Mouse (Mus musculus): ENCODE data around the gene Hhat. TPM values are rescaled to one million over a fixed set of nuclear protein-coding genes. Genes with fewer than 3 reads are reported as not detected.

Hhat gene
- polyA plus RNA-seq, 1 experiment from 2014 or later, result 1.0 TPM

DNA sequence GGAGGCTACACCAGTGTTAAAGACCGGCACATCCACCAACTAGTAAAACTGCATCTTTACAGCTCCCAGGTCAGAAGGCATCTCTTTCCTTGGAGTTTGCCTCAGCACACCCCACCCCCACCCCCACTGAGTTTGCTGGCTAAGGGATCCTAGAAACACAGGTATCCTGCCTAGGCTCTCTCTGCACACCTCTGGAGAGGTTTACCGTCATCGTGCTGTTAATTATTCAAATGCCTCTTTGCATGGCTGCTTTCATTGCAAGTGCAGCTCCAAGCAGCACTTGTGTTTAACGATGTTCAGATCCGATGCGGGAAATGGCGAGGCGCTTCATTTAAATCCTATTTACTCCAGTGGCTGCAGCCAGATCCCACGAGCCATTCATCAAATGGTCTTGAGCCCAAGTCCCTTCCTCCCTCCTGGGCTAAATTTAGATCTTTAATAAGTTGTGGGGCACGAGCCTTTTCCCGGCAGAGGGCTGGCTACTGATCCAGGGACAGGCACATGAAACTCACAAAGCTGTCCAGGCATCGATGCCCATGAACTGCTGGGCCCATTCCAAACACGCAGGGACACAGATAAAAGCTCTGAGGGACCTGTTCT lies 250.1 kb downstream of the Hhat start:
- H3K36me3 ChIP-seq (ENCODE audit: control insufficient read depth, insufficient read depth), result no peaks in the 10 kb centered on the region
- 56% methylated on average over 13 of the region's 13 CpGs for WGBS (ENCODE audit: insufficient replicate concordance)
- ATAC-seq (ENCODE audit: low read depth), result no peak

DNA sequence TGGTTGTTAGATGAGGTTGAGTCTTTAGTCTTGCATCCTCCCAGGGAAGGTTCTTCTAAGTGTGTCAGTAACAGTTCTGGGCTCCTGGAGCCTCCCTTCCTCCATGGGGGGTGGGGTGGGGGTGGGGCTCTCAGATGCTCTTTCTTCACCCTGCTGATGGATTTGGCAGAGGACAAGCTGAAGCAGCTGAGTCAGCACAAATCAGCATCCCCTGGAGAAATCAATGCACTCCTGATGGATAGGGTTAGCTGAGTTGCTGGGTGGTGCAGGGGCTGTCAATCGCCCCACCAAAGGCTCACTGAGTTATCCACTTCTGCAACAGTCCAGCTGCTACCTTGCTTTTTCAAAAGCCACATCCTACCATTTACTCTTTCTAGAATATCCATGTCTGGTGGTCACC lies 251.3 kb downstream of the Hhat start:
- Histone ChIP-seq H3K4me2 (ENCODE audit: low read depth, low read length) (no peak overlapping the region), H3K36me3 (ENCODE audit: control insufficient read depth, insufficient read depth) (no peaks in the 10 kb centered on the region), H3K4me1 (ENCODE audit: control insufficient read depth, low read depth, low read length) (no peaks in the 10 kb centered on the region), H3K27me3 (ENCODE audit: control insufficient read depth, insufficient read depth, low read depth, low read length) (no peaks in the 10 kb centered on the region), H3K27ac (ENCODE audit: low read length) (no peak overlapping the region), H3K4me3 (ENCODE audit: low read depth, low read length) (no peak overlapping the region), H3K9me3 (replicated peaks; ENCODE audit: control insufficient read depth, low read length) (no peaks in the 10 kb centered on the region), H3K9ac (ENCODE audit: low read depth, low read length) (no peak overlapping the region)
- 56% methylated on average over 1 of the region's 1 CpGs for WGBS (ENCODE audit: insufficient replicate concordance)
- ATAC-seq (ENCODE audit: low read depth), result no peak

More for the DNA sequence above, 250.1 kb downstream of the Hhat start:
- Histone ChIP-seq H3K27me3 (ENCODE audit: control insufficient read depth, insufficient read depth, low read depth, low read length) (no peaks in the 10 kb centered on the region), H3K4me1 (ENCODE audit: control insufficient read depth, low read depth, low read length) (no peaks in the 10 kb centered on the region), H3K4me2 (ENCODE audit: low read depth, low read length) (no peak overlapping the region), H3K9me3 (replicated peaks; ENCODE audit: control insufficient read depth, low read length) (no peaks in the 10 kb centered on the region), H3K4me3 (ENCODE audit: low read depth, low read length) (no peak overlapping the region), H3K27ac (ENCODE audit: low read length) (no peak overlapping the region), H3K9ac (ENCODE audit: low read depth, low read length) (no peak overlapping the region)

DNA sequence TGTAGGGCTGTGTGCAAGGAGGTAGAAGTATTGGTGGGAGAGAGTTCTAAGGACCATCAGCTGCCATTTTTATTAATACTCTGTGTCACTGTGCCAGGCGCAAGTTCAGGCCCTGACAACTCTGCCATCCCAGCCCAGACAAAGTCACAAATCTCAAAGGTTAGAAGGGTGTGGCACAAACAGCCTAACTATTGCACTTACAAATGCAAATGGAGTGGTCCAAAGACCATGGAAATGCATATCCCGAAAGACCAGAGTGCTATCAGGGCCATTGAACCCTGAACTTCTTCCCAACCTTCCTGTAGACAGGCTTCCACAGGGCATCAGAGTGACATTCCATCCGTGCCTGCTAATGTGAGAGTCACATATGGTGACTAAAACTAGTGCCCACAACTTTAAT lies 255.7 kb downstream of the Hhat start:
- WGBS (ENCODE audit: insufficient replicate concordance), result 53% methylated on average over 3 of the region's 3 CpGs
- Histone ChIP-seq H3K36me3 (ENCODE audit: control insufficient read depth, insufficient read depth) (no peaks in the 10 kb centered on the region), H3K27ac (ENCODE audit: low read length) (no peak overlapping the region), H3K4me1 (ENCODE audit: control insufficient read depth, low read depth, low read length) (no peaks in the 10 kb centered on the region), H3K9me3 (replicated peaks; ENCODE audit: control insufficient read depth, low read length) (no peaks in the 10 kb centered on the region), H3K9ac (ENCODE audit: low read depth, low read length) (no peak overlapping the region), H3K4me2 (ENCODE audit: low read depth, low read length) (no peak overlapping the region), H3K4me3 (ENCODE audit: low read depth, low read length) (no peak overlapping the region), H3K27me3 (ENCODE audit: control insufficient read depth, insufficient read depth, low read depth, low read length) (no peaks in the 10 kb centered on the region)
- ATAC-seq (ENCODE audit: low read depth), result no peak

DNA sequence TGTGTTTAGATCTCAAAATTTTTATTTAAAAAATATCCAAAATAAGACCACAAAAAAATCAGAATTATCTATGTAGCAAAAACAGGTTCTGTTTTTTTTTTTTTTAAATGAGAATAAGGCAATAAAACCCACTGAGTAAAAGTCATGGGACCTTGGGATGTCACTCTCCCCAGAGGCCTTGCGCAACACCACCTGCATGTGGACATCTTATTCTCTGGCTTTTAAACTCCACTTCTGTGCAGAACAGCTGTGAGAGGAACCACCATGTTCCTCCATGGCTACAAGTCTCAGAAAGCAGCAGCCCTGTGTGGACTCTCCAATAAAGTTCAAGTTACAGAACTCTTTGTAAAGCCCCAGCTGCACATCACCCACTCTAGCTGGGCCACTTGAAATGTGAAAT lies 258.2 kb downstream of the Hhat start:
- 88% methylated on average over 1 of the region's 1 CpGs for WGBS (ENCODE audit: insufficient replicate concordance)
- no peaks in the 10 kb centered on the region for H3K9me3 ChIP-seq (replicated peaks; ENCODE audit: control insufficient read depth, low read length)
- no peak for ATAC-seq (ENCODE audit: low read depth)
- no peaks in the 10 kb centered on the region for H3K27me3 ChIP-seq (ENCODE audit: control insufficient read depth, insufficient read depth, low read depth, low read length)
- H3K27ac ChIP-seq (ENCODE audit: low read length), result no peak overlapping the region
- H3K4me2 ChIP-seq (ENCODE audit: low read depth, low read length), result no peak overlapping the region
- H3K9ac ChIP-seq (ENCODE audit: low read depth, low read length), result no peak overlapping the region
- no peak overlapping the region for H3K4me3 ChIP-seq (ENCODE audit: low read depth, low read length)
- no peaks in the 10 kb centered on the region for H3K36me3 ChIP-seq (ENCODE audit: control insufficient read depth, insufficient read depth)
- no peaks in the 10 kb centered on the region for H3K4me1 ChIP-seq (ENCODE audit: control insufficient read depth, low read depth, low read length)

DNA sequence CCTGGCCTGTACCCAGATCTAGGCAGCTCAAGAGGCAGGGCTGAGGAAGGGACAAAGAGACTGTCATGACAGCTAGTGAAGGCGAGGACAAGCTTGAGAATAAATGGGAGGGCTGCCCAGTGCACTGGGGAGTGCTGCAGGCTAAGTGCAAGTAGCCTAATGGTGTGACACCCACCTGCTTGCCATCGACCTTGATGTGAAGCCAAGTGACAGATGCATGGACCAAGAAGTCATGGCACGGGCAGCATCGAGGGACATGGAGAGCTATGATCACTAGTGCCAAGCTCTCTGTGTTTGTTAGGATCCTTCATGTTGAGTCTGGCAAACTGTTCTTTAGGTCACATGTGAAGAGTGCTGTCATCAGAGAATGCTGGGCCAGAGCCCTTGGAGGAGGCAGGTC lies 267.4 kb downstream of the Hhat start:
- H3K36me3 ChIP-seq (ENCODE audit: control insufficient read depth, insufficient read depth), result no peaks in the 10 kb centered on the region
- H3K9me3 ChIP-seq (replicated peaks; ENCODE audit: control insufficient read depth, low read length), result no peaks in the 10 kb centered on the region
- H3K4me1 ChIP-seq (ENCODE audit: control insufficient read depth, low read depth, low read length), result no peaks in the 10 kb centered on the region
- no peak overlapping the region for H3K4me3 ChIP-seq (ENCODE audit: low read depth, low read length)
- WGBS (ENCODE audit: insufficient replicate concordance), result 60% methylated on average over 4 of the region's 4 CpGs
- H3K27me3 ChIP-seq (ENCODE audit: control insufficient read depth, insufficient read depth, low read depth, low read length), result no peaks in the 10 kb centered on the region
- no peak overlapping the region for H3K27ac ChIP-seq (ENCODE audit: low read length)
- ATAC-seq (ENCODE audit: low read depth), result no peak
- H3K4me2 ChIP-seq (ENCODE audit: low read depth, low read length), result no peak overlapping the region
- H3K9ac ChIP-seq (ENCODE audit: low read depth, low read length), result no peak overlapping the region

DNA sequence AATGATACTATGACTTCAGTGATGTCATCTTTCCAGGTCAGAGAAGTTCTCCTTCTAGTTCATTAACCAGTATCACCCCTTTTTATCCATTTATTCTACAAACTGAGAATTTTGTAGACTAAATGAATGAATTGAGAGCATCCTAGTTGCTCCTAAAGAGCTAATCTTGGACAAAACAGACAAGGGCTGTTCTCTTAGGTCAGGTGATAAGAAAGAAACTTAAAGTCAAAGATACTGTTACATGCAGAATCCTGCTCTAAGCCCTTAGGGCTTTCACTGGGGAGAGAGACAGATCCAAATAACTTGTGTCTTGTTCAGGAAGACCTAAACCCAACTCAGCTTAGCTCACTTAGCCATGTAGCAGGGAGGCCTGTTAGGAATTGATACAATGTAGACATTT lies 268.2 kb downstream of the Hhat start:
- Histone ChIP-seq H3K4me3 (ENCODE audit: low read depth, low read length) (no peak overlapping the region), H3K9ac (ENCODE audit: low read depth, low read length) (no peak overlapping the region), H3K27ac (ENCODE audit: low read length) (no peak overlapping the region), H3K4me1 (ENCODE audit: control insufficient read depth, low read depth, low read length) (no peaks in the 10 kb centered on the region), H3K4me2 (ENCODE audit: low read depth, low read length) (no peak overlapping the region), H3K27me3 (ENCODE audit: control insufficient read depth, insufficient read depth, low read depth, low read length) (no peaks in the 10 kb centered on the region), H3K9me3 (replicated peaks; ENCODE audit: control insufficient read depth, low read length) (no peaks in the 10 kb centered on the region), H3K36me3 (ENCODE audit: control insufficient read depth, insufficient read depth) (no peaks in the 10 kb centered on the region)
- ATAC-seq (ENCODE audit: low read depth), result no peak

DNA sequence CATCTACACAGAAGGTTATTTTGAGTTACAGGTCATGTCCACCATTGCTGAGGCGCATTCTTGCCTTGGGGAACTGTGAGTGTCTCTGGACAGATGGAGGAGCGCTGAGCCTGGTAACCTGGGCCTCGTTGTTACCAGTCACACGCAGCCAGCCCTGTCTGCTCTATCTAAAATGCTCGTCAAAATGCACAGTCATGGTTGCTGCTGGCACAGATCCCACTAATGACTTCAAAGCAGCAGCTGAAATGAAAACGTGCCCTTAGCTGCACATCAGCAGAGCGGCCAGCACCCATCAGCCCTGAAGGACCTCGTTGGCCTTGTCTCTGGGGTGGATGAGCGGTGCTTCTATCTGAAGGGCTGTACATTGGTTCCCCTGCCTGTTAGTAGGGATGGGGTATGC lies 269.0 kb downstream of the Hhat start:
- H3K36me3 ChIP-seq (ENCODE audit: control insufficient read depth, insufficient read depth), result no peaks in the 10 kb centered on the region
- H3K27ac ChIP-seq (ENCODE audit: low read length), result no peak overlapping the region
- no peak overlapping the region for H3K4me2 ChIP-seq (ENCODE audit: low read depth, low read length)
- H3K27me3 ChIP-seq (ENCODE audit: control insufficient read depth, insufficient read depth, low read depth, low read length), result no peaks in the 10 kb centered on the region
- no peak overlapping the region for H3K4me3 ChIP-seq (ENCODE audit: low read depth, low read length)
- no peak for ATAC-seq (ENCODE audit: low read depth)
- H3K4me1 ChIP-seq (ENCODE audit: control insufficient read depth, low read depth, low read length), result no peaks in the 10 kb centered on the region
- H3K9me3 ChIP-seq (replicated peaks; ENCODE audit: control insufficient read depth, low read length), result no peaks in the 10 kb centered on the region
- H3K9ac ChIP-seq (ENCODE audit: low read depth, low read length), result no peak overlapping the region
- 52% methylated on average over 9 of the region's 9 CpGs for WGBS (ENCODE audit: insufficient replicate concordance)

DNA sequence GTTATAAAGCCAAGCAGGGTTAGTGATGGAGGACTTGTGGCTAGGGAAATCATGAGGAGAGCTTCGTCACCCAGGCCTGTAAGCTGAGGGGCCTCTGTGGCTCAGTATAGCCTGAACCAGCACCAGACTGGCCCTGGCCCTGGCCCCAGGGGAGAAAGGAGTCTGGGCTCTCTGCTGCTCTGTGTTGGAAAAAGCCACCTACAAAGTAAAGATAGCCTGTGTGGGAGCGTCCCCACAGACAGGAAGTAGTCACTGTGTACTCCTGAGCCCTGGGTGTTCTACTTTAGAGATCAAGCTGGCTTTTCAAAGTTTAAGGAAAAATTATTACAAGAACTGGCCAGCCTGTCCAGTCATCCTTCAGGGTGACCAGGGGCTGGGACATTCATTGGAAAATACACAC lies 273.5 kb downstream of the Hhat start:
- no peaks in the 10 kb centered on the region for H3K4me1 ChIP-seq (ENCODE audit: control insufficient read depth, low read depth, low read length)
- no peak overlapping the region for H3K9ac ChIP-seq (ENCODE audit: low read depth, low read length)
- no peak overlapping the region for H3K27ac ChIP-seq (ENCODE audit: low read length)
- no peak for ATAC-seq (ENCODE audit: low read depth)
- no peaks in the 10 kb centered on the region for H3K9me3 ChIP-seq (replicated peaks; ENCODE audit: control insufficient read depth, low read length)
- H3K4me2 ChIP-seq (ENCODE audit: low read depth, low read length), result no peak overlapping the region
- no peaks in the 10 kb centered on the region for H3K27me3 ChIP-seq (ENCODE audit: control insufficient read depth, insufficient read depth, low read depth, low read length)
- no peak overlapping the region for H3K4me3 ChIP-seq (ENCODE audit: low read depth, low read length)
- no peaks in the 10 kb centered on the region for H3K36me3 ChIP-seq (ENCODE audit: control insufficient read depth, insufficient read depth)
- WGBS (ENCODE audit: insufficient replicate concordance), result 53% methylated on average over 2 of the region's 2 CpGs

DNA sequence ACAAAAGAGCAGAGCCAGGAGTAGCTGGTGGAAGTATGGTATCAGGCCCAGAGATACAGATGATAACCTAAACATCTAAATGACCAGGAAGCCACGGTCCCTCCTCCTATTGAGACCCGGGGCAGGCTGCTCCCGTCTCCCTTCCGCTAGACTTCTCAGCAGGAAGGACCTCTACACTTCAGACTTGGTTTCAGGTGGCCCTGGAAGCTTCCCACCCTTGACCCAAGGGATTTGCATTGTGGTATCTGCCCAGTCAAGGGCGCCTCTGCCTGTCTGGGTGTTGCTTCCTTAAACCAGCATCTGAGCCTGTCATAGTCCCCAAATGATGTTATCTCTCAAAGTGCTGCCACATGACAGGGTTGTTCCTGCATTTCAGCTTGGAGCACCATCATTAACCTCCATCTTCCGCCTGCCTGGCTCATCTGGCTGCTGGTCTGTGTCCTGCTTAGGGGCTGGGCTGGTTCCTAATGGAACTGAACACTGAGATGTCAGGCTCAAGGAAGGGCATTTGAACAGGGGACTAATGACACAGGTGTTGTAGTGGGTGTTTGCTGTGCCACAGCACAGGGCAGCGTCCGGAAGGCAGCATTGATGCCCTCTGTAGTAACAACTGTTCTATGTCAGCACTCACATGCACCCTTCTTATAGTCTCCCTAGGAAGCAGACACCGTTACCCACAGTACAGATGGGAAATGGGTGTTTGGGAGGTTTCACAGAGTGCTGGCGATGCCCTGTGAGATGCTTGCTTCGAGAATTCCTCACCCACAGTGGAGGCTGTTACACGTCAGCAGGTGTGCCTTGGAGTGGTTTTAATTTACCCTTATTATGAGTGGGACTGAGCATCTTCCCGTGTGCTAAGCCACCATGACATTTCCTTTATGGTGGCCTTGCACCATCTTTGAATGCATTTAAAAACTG lies 280.9 kb downstream of the Hhat start:
- H3K36me3 ChIP-seq (ENCODE audit: control insufficient read depth, insufficient read depth), result no peaks in the 10 kb centered on the region
- no peak overlapping the region for H3K4me3 ChIP-seq (ENCODE audit: low read depth, low read length)
- no peak overlapping the region for H3K27ac ChIP-seq (ENCODE audit: low read length)
- 49% methylated on average over 13 of the region's 13 CpGs for WGBS (ENCODE audit: insufficient replicate concordance)
- ATAC-seq (ENCODE audit: low read depth), result no peak
- no peak overlapping the region for H3K4me2 ChIP-seq (ENCODE audit: low read depth, low read length)
- no peaks in the 10 kb centered on the region for H3K27me3 ChIP-seq (ENCODE audit: control insufficient read depth, insufficient read depth, low read depth, low read length)
- H3K9ac ChIP-seq (ENCODE audit: low read depth, low read length), result no peak overlapping the region
- H3K9me3 ChIP-seq (replicated peaks; ENCODE audit: control insufficient read depth, low read length), result no peaks in the 10 kb centered on the region
- H3K4me1 ChIP-seq (ENCODE audit: control insufficient read depth, low read depth, low read length), result no peaks in the 10 kb centered on the region

Measured in liver, embryonic 16.5 days (tissue).